8 mouse cellular contexts compared by ENCODE assay signal in the genomic region with DNA sequence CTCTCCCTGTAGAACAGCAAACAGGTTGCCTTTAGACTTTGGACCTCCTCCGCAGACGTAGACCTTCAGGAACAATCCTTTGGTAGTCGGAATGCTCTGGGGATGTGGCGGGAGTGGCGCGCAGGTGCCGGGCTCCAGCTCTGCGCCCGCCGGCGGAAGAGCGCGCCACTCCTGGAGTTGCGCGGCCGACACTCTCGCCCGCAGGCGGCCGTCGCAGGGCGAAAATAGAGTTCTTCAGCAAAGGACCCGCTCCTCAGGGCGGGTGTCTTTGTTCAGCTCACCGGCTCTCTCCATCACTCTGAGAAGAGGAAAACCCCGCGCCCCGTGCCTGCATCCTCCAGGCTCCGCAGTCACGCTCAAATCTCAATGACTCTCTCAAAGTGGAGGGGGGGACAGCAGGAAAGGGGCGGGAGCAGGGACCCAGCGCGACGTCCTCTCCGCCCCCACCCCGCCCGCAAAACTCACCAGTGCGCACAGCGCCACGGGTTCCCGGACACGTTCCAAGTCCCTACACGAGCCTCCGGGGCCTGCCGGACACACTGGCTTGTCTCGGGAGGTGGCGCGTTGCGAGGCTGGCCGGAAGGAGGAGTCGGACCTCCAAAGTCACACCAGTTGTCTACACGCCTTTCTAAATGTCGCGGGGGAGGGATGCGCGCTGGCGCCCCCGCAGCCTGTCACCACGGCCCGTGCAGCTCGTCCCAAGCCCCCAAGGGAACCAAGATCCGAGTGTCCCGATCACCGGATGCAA. TPM values are rescaled to one million over a fixed set of nuclear protein-coding genes. Genes with fewer than 3 reads are reported as not detected.
DNase-seq lines count a peak whose midpoint lies in the region; ATAC-seq and TF ChIP-seq lines count a peak whose summit lies in the region.

No protein-coding gene starts in this region.

- H3K27me3 ChIP-seq in forebrain, embryonic 16.5 days (replicated peaks; ENCODE audit: control insufficient read depth, insufficient read depth, low read length) = peaks cover 4% of the 10 kb centered on the region; the same call in 1 of the 2 replicates
- peaks cover 58% of the 10 kb centered on the region for H3K27me3 ChIP-seq in midbrain, embryonic 12.5 days
- peaks cover 3% of the 10 kb centered on the region; the same call in 1 of the 2 replicates for H3K27me3 ChIP-seq in stomach, postnatal 0 days (ENCODE audit: control insufficient read depth, insufficient read depth, low read length)

- no peaks in the 10 kb centered on the region for H3K9me3 ChIP-seq in forebrain, embryonic 16.5 days (ENCODE audit: control insufficient read depth, low read length)
- H3K9me3 ChIP-seq in midbrain, embryonic 12.5 days = no peaks in the 10 kb centered on the region
- H3K9me3 ChIP-seq in stomach, postnatal 0 days (ENCODE audit: control insufficient read depth, low read length) = no peaks in the 10 kb centered on the region

- peak overlapping the region; percentile 79 for H3K9ac ChIP-seq in forebrain, embryonic 16.5 days (replicated peaks; ENCODE audit: low read depth, low read length)
- peak overlapping the region; percentile 69 for H3K9ac ChIP-seq in midbrain, embryonic 12.5 days (replicated peaks)
- H3K9ac ChIP-seq in stomach, postnatal 0 days (ENCODE audit: low read length) = peak overlapping the region; percentile 55

- H3K4me1 ChIP-seq in forebrain, embryonic 16.5 days (replicated peaks; ENCODE audit: control insufficient read depth, insufficient read depth, low read length) = peaks cover 25% of the 10 kb centered on the region
- H3K4me1 ChIP-seq in midbrain, embryonic 12.5 days = peaks cover 17% of the 10 kb centered on the region
- H3K4me1 ChIP-seq in stomach, postnatal 0 days (replicated peaks; ENCODE audit: control insufficient read depth, insufficient read depth) = no peaks in the 10 kb centered on the region

- peak; percentile 72 for ATAC-seq in cerebellum, adult (ENCODE audit: insufficient number of reproducible peaks, low FRiP score, low TSS enrichment)
- peak; percentile 43 for ATAC-seq in forebrain, embryonic 16.5 days
- ATAC-seq in midbrain, embryonic 12.5 days (ENCODE audit: low FRiP score, low read depth) = peak; percentile 59
- 0 out of 2 replicates have a peak, but pooled peaks have one; percentile 41 for ATAC-seq in stomach, postnatal 0 days (ENCODE audit: low FRiP score, low TSS enrichment)
- no peak for ATAC-seq in megakaryocyte-erythroid progenitor cell, adult 5-6 weeks (replicated peaks; ENCODE audit: low FRiP score, low TSS enrichment, poor library complexity, severe bottlenecking)

- peak; percentile 68 for DNase-seq in R1 (ENCODE audit: low read depth, low spot score)
- peak; percentile 70 for DNase-seq in heart, postnatal 4 days
- peak; percentile 20 to 78 for DNase-seq in left cerebral cortex, postnatal 10 days (ENCODE audit: extremely low spot score in 1 of 2, low spot score in 2 of 2)
- DNase-seq in stomach, postnatal 0 days (ENCODE audit: low spot score) = no peak

- TF ChIP-seq CTCF in stomach, postnatal 0 days (IDR thresholded peaks at IDR 0.05; ENCODE audit: low read depth) = no peak

- H3K4me3 ChIP-seq in forebrain, embryonic 16.5 days (replicated peaks; ENCODE audit: low read length) = peak overlapping the region; percentile 72
- peak overlapping the region; percentile 64 for H3K4me3 ChIP-seq in midbrain, embryonic 12.5 days
- H3K4me3 ChIP-seq in stomach, postnatal 0 days (ENCODE audit: low read depth, low read length) = peak overlapping the region; percentile 55

- WGBS in forebrain, embryonic 16.5 days = under 1% methylated on average over 62 of the region's 64 CpGs
- under 1% methylated on average over 64 of the region's 64 CpGs for WGBS in midbrain, embryonic 12.5 days
- under 1% methylated on average over 64 of the region's 64 CpGs for WGBS in stomach, postnatal 0 days

- H3K4me2 ChIP-seq in forebrain, embryonic 16.5 days (ENCODE audit: low read length) = peak overlapping the region; percentile 82
- peak overlapping the region; percentile 93 for H3K4me2 ChIP-seq in midbrain, embryonic 12.5 days (replicated peaks)
- peak overlapping the region; percentile 76 for H3K4me2 ChIP-seq in stomach, postnatal 0 days (replicated peaks; ENCODE audit: low read depth)

- peak overlapping the region; percentile 89 for H3K27ac ChIP-seq in forebrain, embryonic 16.5 days (ENCODE audit: low read length)
- H3K27ac ChIP-seq in midbrain, embryonic 12.5 days (replicated peaks) = peak overlapping the region; percentile 77
- H3K27ac ChIP-seq in stomach, postnatal 0 days (replicated peaks) = peak overlapping the region; percentile 65

- no peak for TF ChIP-seq EP300 in stomach, postnatal 0 days (optimal IDR thresholded peaks at IDR 0.05)

- H3K36me3 ChIP-seq in forebrain, embryonic 16.5 days (ENCODE audit: control insufficient read depth, insufficient read depth) = no peaks in the 10 kb centered on the region
- H3K36me3 ChIP-seq in midbrain, embryonic 12.5 days = no peaks in the 10 kb centered on the region
- no peaks in the 10 kb centered on the region for H3K36me3 ChIP-seq in stomach, postnatal 0 days (ENCODE audit: control insufficient read depth, insufficient read depth, low read length)

- intact Hi-C loops in left cerebral cortex, postnatal 10 days (cut with DNase I) = loop anchor here (5.0 kb wide), 1 partner anchor 445 kb away; no protein-coding TSS in a partner anchor

RNA-seq across cellular contexts. Expression of gene Galnt17, which starts 1.2 kb away (rescaled TPM):
- polyA plus RNA-seq in forebrain, embryonic 16.5 days (2015; fragmentation: Nextera tagmentation; extraction: Ambion mirVana) = 6.6 and 10.9 TPM in 2 replicates
- total RNA-seq in heart, postnatal 4 days (2021) = 1 to 10 TPM; 5.8 to 6.0 TPM
- total RNA-seq in left cerebral cortex, postnatal 10 days (2021) = 10 to 100 TPM; 29.6 to 30.7 TPM
- 2.6 TPM in 2 replicates for polyA plus RNA-seq in midbrain, embryonic 12.5 days (2016; fragmentation: Nextera tagmentation; extraction: Ambion mirVana)
- polyA plus RNA-seq in stomach, postnatal 0 days (2015; fragmentation: Nextera tagmentation; extraction: Ambion mirVana) = 0.65 and 0.81 TPM in 2 replicates
- not detected in 2 replicates for total RNA-seq in megakaryocyte-erythroid progenitor cell, adult 5-6 weeks (2014; fragmentation: Nextera tagmentation)
- total RNA-seq in megakaryocyte-erythroid progenitor cell, adult 5-6 weeks (2017) = not detected in 2 replicates

Comparison
In these comparisons a context has a peak if more than half of its experiments do, and no peak if none do; other contexts are left out.
1. RNA of gene Galnt17, which starts 1.2 kb away (total RNA-seq): 29.6 to 30.7 TPM in left cerebral cortex, postnatal 10 days and 5.8 to 6.0 TPM in heart, postnatal 4 days; not detected in megakaryocyte-erythroid progenitor cell, adult 5-6 weeks; every median in the first group is over 4 times any median in the second.
2. Peak in every context shown above with its lines, with median percentiles within 50 percentile points of each other: H3K27ac ChIP-seq, H3K4me2 ChIP-seq, H3K4me3 ChIP-seq and H3K9ac ChIP-seq.